Mouse (Mus musculus) retina, postnatal 1 day (tissue): ENCODE measurements around the gene Rab20.
"Not testable (repeated sequence)": the region's sequence is repeated elsewhere in the genome, so short reads cannot be mapped to it uniquely, and the experiment has no call there.

Experiments used
- DNase-seq: peaks from one replicate; pipeline ENCODE4 v3.0.0-alpha.2; 2012

The Rab20 gene

DNA sequence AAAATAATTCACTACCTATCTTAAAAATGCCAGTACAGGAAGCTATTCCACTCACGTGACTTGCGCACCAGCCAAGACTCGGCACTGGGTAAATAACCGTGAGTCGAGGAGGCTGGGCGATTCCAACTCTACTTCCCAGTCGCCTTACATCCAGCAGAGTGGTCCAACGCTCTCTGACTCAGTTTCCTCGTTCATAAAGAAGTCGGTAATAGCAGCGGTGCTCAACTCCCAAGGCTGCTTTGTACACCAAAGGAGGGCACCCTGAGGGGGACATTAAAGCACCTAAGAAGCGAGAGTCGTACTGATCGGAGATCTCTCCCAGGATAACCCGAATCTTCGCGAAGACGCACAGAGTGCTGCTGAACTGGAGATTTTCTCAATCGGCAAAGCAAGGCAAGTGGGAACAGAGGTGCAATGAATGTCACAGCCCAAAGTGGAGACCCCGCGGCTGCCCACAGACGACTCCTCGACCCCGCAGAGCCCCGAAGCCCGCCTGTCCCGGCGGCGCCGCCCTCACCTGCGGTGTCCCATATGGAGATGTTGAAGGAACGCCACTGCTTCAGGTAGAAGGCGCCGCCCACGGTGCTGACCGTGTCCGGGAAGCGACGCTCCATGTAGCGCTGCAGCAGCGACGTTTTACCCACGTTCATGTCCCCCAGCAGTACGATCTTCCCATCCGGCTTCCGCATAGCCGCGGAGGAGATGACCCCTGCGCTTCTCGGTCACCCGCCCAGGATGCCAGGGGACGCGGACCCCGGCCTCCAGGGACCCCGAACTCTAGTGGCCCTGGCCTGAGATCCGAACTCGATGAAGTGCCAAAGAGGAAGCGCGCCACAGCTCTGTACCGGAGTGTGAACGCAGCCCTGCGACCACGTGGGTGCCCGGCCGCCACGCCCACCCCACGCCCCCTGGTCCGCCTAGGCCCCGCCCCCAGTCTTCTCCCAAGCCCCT, at the start of gene Rab20:
TSS of gene Rab20 (minus strand) at position 900 of the 951 bp plus-strand sequence.
- peak; percentile 76 for DNase-seq

DNA sequence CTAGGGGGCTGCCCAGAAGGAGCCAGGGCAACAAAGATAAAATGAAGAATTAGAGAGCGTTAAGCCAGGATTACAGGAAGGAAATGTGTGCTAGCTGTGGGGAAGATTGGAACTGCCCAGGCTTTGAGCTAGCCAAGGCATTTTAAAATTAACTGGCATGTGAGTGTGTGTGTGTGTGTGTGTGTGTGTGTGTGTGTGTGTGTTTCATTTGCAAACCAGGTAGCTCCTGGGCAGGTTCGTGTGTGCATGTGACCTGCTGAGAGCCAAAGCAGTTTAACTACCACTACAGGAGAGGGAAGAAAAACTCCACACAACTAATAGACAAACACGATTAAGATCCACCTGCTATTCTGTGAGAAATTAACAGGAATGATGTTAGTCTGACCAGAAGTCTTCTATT, 44.8 kb upstream of the Rab20 start:
- DNase-seq, result no peak

DNA sequence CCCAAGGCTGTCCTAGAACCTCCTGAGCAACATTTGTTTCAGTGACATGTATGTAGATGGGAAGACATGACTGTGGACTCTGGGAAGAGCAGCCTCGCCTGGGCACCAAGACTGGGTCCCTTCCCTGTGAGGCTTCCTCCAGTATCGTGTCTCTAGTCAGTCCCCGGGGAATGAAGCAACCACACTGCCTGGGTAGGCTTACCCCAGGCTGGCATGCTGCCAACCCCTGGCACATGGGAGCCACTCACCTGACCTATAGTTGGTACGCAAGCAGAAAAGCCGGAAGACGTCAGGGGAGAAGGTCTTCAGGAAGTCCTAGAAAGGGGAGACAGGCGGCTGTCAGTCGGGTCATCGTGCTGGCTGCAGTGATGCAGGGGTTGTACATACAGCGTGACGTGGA, 40.2 kb upstream of the Rab20 start:
- DNase-seq, result no peak

- no peak for DNase-seq
Observed at GRCm38 (mm10) chr8:11518056-11518396, 39.5 kb upstream of the Rab20 start.

DNA sequence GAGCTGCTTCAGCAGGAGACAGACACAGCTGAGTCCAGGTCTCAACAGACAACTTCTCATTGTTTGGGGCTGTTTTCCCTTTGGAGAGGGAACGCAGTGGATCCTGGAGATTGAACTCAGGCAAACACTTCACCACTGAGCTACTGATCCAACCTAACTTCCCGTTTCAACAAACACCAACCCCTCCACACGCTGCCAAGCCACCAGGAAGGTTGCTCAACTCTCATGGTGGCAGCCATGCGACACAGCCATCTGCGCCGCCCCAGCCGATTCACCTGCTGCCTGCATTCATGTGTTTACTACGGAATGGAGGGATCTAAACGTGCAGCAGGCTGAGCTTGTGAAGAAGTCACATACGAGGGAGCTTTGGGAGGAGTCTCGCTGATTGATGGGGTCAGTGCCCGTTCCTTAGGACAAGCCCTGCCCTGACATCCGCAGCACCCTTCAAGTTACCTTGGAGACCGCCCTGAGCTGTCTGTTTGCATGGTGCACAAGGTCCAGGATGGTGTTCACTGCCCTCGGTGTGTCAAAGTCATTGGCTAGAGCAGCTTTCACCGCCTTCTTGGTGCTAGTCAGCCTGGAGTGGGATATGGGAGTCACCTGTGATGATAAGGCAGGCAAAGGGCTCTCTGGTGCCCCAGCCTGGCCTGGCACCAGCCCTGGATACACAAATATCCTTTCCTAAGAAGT, 39.0 kb upstream of the Rab20 start:
- DNase-seq, result no peak

GRCm38 (mm10) chr8:11516292-11516691, 37.8 kb upstream of the Rab20 start:
- no peak for DNase-seq

- DNase-seq, result no peak
Observed at GRCm38 (mm10) chr8:11513247-11513646, 34.7 kb upstream of the Rab20 start.

- no peak for DNase-seq
Observed at GRCm38 (mm10) chr8:11512711-11513110, 34.2 kb upstream of the Rab20 start.

DNA sequence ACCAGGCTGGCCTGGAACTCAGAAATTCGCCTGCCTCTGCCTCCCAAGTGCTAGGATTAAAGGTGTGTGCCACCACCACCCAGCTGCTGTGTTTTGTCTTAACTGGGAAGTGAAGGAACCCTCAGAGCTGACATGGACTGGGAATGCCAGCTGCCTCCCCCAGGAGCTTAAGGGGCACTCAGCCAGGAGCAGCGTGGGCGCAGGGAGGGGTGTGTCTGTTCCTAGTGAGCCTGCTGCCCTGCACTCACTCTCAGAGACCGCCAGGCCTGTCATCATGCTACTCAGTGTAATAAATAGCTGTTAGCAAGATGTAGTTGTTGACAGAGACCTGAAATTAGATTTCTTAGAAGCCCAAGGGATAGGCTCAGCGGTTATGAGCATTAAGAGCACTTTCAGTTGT, 32.5 kb upstream of the Rab20 start:
- DNase-seq, result no peak

DNA sequence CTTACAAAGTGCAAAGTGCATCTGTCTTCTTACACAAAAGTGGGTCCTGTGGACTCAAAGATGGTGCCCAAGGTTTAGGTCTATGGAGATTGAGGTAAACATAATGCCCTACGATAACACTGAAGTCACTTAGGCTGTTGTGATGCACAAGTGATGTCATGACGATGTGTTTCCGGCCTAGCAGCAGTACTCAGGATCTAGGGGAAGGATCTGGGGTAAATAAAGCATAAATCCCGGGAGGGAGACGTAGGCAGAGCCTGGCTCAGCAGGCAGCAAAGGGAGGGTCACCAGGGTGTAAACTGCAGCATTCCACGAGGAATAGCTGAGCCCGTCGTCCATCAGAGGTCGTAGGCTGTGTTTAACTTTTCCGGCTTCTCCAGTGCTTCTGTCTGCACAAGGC, 30.4 kb upstream of the Rab20 start:
- no peak for DNase-seq

DNA sequence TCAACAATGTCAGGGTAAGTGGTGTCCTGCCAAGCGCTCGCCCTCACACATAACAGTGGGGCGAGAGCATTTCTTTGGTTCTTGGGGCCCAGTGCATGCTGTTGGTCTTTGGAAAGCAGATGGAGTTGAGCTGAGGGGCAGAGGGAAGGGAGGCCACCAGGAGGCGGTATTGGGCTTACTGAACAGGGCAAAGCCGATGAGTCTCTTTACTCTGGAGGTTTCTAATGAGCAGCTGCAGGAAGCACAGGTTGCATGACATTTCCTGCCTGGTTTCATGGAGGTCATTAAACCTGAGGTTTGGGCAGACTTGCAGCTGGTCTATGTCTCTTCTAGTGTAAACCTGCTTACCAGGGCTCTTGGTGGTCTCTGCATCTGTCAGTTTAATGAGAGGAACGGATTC, 28.3 kb upstream of the Rab20 start:
- peak; percentile 68 for DNase-seq

DNA sequence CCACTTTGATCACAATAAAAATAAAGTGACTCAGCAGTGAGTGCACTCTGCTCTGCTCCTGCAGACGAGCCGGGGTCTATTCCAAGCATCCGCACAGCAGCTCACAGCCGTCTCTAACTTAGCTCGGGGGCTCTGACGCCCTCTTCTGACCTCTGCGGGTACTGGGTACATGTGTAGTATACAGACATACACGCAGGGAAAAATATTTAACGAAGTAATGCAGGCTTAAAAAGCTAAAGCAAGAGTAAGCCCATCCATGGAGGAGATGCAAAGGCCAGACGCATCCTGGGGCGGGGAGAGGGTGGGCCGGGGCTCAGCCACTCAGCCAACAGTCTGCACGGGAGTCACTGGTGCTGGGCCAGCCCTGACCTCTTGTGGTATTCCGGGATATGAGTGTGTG, 27.6 kb upstream of the Rab20 start:
- DNase-seq, result no peak

- no peak for DNase-seq
Observed at GRCm38 (mm10) chr8:11503476-11504232, 25.1 kb upstream of the Rab20 start.

GRCm38 (mm10) chr8:11498786-11499485, 20.4 kb upstream of the Rab20 start:
- DNase-seq, result no peak

DNA sequence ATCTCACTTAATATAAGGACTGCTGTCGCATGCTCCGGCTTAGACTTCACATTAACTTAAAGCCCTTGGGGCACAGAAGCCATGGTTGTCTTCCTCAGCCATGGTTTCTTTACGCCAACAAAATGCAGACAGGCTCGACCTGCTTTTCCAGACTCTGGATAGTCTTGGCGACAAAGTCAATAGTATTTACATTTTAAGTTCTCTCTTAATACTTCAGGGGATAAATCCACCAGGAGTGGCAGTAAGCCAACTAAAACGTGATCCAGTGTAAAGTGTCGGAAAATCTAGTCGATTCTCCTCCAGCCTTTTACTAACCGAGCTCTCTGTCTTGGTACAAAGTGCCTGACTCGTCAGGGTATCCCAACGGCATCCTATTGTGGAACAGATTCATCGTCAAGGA, 19.8 kb upstream of the Rab20 start:
- no peak for DNase-seq

GRCm38 (mm10) chr8:11497017-11497990, 18.8 kb upstream of the Rab20 start, which contains the start of gene Naxd:
TSS of gene Naxd (plus strand) at chr8:11497506.
- DNase-seq, result peak; percentile 96

GRCm38 (mm10) chr8:11492340-11492739, 13.8 kb upstream of the Rab20 start:
- DNase-seq, result not testable (repeated sequence)

- no peak for DNase-seq
Observed at GRCm38 (mm10) chr8:11487229-11487628, 8.7 kb upstream of the Rab20 start.

DNA sequence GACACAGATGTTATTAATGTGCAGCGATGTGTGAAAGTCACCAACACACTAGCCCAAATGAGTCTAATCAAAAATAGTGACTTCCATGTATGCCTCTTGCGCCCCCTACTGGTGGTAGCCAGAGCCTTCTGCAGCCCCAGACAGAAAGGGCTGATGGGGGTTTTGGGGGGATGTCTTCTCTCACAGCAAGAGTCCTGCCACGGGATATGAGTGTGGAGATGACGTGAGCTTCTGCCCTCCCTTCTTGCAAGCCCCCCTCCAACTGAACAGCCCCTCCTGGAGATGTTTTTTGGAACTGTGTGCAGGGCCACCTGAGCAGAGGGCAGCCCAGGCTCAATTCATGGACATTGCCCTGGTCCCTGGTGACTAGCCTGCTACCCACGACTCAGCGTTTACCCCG, 7.6 kb upstream of the Rab20 start:
- peak; percentile 88 for DNase-seq

DNA sequence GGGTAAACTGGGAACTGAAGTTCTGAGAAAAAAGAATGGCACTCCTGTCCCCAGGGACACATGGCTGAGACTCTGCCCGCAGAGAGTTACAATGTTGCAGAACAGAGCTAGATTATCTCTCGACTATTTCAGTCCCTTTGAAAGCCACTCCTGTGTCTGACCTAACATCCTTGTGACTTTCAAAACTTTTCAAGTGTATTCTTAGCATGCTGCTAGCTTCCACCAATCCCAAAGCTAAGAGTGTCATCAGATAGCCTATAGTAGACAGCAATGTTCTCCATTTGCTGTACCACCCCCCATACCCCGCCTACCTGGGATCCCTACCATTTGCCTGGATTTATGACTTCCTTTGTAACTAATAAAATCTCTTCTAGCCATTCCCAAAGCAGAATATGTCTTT, 4.0 kb upstream of the Rab20 start:
- no peak for DNase-seq

GRCm38 (mm10) chr8:11481876-11482275, 3.4 kb upstream of the Rab20 start:
- DNase-seq, result no peak

DNA sequence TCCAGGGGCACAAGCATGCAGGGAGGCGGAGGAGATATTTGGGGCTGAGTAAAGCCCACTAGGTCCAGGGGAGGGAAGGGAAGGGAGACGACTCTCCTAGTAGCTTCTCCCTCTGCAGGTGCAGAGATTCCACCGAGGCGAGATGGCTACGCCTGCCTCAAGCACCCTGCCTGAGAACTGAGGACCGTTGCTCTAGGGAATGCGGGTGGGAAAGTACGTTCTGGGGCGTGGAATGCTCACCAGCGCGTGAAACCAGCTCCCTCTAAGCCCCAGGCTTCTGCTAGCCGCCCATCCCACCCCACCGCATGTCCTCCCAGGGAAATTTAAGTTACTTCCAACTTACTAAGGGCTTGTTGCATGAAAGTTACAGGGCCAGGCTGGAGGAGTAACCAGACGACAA, 1.1 kb upstream of the Rab20 start:
- DNase-seq, result peak; percentile 44
